Mouse (Mus musculus) thymus, postnatal 36 days (tissue): ENCODE measurements at regions not wholly inside any gene's neighbourhood (a gene's known extent, or its start where the extent isn't known, plus 50 kb on each side); places are given as distances from the start of the nearest gene placed in this dataset.

Experiments used
- DNase-seq, 2 experiments: peaks; one replicate each; pipeline ENCODE4 v3.0.0; 2022; ENCODE audit warnings: mixed read lengths in 2 of 2

- no peak for DNase-seq
These were observed 59.7 kb upstream of the Ppara start for GRCm38 (mm10) chr15:85675126-85675525.

GRCm38 (mm10) chr15:85675736-85676135, 59.0 kb upstream of the Ppara start:
- no peak for DNase-seq

DNA sequence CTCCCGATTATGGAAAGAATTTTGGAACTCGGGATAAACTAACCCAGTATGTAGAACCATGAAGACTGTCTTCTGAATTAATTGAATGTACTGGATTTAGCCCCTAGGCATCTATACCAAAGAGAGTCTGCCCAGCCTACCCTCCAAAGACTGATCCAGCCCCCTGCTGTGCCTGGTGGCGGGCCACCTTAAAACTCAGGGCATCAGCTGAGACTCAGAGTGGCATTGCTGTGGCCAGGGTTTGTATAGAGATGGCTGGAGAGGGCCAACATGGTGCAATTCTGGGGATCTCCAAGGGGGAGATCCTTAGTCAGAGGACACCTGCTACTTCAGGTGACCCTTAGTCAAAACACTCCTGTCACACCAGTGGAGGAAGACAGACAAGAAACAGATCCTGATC, 58.6 kb upstream of the Ppara start:
- no peak for DNase-seq

DNA sequence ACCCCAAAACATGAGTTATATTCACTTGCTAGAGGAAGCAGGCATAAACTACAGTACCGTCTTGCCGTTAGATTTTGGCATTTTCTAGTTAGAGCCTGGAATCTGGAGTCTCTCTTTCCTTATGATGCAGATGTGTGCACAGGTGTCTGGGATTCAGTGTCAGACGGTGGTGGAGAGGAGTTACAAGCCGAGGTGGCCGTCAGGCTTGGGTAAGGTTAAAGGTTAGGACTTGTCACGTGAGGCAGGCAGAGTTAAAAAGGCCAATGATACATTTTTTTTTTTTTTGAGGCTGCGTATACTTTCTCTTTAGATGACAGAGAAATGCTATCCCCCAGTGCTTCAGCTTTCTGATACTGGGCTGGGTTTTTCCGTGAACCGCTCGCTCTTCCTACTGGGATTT, 57.9 kb upstream of the Ppara start:
- no peak for DNase-seq

GRCm38 (mm10) chr15:85677381-85677780, 57.4 kb upstream of the Ppara start:
- DNase-seq, result no peak

GRCm38 (mm10) chr15:85677855-85678254, 56.9 kb upstream of the Ppara start:
- DNase-seq, result no peak

DNA sequence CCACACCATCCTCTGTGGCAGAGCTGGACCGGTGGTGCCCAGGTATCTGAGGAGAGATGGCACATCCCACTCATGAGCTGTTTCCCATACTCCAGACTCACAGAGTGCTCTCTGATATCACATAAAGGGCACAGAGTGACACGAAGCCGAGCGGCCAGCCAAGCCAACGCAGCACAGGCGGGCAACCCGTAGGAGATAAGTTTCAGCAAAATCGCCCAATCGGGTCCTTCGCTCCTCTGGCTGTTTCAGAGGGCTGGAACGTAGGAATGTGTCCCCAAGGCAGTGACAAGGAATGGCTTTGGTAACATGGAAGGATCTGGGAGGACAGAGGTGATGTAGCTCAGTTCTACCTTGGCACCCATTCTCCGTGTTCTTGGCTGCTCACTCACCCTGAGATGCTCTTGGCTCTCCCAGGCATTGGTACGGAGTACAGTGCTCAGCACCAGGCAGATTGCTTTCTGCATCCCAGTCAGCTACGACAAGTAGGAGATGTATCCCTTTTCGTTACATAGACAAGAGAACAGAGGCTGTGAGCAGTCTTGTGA, 56.4 kb upstream of the Ppara start:
- no peak for DNase-seq

DNA sequence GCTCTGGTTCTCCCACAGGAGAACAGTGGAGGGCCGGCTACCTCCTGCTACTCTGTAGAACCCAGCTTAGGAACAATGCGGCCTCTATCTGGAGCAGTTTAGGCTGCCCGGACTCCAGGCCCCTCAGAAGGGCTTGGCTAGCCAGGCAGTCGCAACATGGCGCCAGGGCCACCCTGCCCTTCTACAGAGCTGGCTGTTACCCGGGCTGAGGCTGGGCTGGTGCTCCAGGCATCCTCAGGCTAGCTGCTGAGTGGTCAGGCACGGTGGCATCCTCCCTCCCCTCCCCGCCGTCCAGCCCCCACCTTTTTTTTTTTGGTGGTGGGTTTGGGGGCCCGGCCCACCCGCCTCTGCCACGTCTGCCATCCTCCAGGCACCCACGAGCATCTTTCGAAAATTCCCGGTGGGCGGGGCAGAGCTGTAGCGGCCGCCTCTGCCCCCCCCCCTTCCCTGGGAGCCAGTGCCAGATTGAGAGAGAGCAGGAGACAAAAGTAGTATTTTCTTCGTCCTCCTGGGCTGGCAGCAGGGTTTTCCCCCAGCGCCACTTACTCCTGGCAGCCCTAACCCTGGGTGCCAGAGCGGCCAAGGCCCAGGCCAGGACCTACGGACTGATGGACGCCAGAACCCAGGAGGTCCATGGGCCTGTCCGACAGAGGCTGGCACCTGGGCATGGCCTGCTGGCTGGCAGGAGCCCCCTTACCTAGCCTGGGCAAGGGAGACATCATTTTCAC, 55.6 kb upstream of the Ppara start:
- DNase-seq, result no peak

GRCm38 (mm10) chr15:85679864-85680428, 54.8 kb upstream of the Ppara start:
- no peak for DNase-seq

GRCm38 (mm10) chr15:85680460-85681224, 54.1 kb upstream of the Ppara start:
- no peak for DNase-seq

GRCm38 (mm10) chr15:85682116-85682515, 52.7 kb upstream of the Ppara start:
- no peak for DNase-seq

DNA sequence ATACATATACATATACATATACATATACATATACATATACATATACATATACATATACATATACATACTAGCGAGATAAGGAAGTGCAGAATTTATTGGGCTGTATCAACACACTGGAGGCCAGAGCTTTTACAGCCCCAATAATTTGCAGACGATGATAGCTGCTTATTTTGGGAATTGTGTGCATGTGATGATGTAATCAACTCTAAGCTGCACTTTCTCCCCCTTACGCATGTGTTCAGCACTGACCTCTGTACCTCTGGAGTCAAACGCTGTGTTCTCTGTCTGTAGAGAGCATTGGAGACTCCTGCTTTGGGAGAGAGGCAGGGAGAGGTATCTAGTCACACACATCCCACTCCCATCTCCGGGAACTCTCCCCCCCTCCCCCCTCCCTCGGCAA, 52.0 kb upstream of the Ppara start:
- no peak for DNase-seq

- DNase-seq, result no peak
These were observed 51.5 kb upstream of the Ppara start for GRCm38 (mm10) chr15:85683271-85683670.

DNA sequence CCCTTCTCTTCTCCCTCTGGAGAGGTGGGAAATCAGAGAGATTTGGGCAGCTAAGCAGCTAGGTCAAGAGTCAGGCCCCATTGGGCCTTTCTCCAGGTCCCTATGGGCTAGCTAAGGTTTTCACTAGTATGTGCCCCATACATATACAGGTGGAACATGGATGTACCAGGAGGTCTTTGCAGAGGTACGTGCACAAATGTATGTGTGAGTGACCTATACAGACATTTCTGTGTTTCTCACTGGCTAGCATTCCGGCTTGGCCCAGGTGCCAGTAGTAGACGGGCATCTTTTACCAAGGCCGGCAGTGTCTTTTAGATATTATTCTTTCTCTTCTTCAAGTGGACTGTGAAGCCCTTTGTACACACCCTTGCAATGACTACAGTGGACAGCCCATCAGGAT, 51.1 kb upstream of the Ppara start:
- DNase-seq, result no peak

DNA sequence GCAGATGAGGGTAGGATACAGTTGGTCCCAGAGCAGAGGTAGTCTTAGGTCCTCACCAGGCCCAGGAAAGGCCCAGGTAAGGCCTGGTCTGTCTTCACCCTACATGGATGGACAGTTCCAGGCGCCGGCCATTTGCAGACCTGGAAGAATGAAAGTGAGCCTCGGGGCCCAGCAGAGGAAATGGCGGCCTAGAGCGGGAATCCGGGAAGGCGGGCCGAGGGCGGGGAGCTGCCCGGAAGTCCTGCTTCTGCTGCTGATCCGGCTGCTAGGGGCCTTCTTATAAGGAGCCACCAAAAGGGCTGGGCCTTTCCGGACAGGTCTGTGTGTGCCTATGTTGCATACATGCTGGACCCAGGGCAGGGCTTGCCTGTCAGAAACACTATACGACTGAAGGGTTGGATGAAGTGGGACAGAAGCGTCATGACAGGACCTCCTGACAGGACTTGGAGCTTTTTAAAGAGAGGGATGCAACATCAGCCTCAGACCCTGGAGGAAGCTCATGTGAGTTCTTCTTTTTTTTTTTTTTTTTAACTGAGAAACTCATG, 50.5 kb upstream of the Ppara start:
- DNase-seq, result no peak

GRCm38 (mm10) chr15:85684875-85685274, 49.9 kb upstream of the Ppara start:
- no peak for DNase-seq
